Mouse (Mus musculus): ENCODE measurements at regions not wholly inside any gene's neighbourhood (a gene's known extent, or its start where the extent isn't known, plus 50 kb on each side); places are given as distances from the start of the nearest gene placed in this dataset.

DNA sequence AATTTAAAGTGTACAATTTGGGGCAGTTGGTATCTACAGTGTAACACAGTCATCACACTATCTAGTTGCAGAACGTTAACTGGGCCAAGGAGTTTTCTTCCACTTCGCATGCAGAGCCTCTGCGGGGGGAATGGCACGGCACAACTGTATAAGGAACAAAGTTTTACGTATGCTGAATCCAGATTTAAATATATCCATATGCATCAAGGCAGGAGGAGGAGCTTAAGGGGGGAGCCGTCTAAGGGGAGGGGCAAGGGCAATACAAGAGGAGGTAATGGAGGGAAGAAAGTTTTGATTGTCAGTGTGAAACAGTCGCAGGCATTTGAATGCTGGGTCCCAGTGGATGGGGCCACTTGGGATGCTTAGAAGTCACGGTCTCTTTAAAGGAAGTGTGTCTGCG is 68.6 kb upstream of the Foxk1 start:
- TF ChIP-seq POLR2A (IDR thresholded peaks at IDR 0.05; ENCODE audit: low read depth, low read length): no peak
- no peak for TF ChIP-seq CTCF (IDR thresholded peaks at IDR 0.05; ENCODE audit: extremely low read depth, insufficient read depth, insufficient read length, insufficient replicate concordance)
